Mouse (Mus musculus): ENCODE results near the gene Agmo. TPM values are rescaled to one million over a fixed set of nuclear protein-coding genes. Genes with fewer than 3 reads are reported as not detected.

Agmo gene
- polyA plus RNA-seq, 1 experiment: not detected

- no peak for TF ChIP-seq POLR2A (IDR thresholded peaks at IDR 0.05; ENCODE audit: low read depth, low read length)
- TF ChIP-seq CTCF (IDR thresholded peaks at IDR 0.05; ENCODE audit: borderline replicate concordance, insufficient read depth, low read length): no peak
- H3K27ac ChIP-seq (ENCODE audit: insufficient read depth, low read length): no peak overlapping the region
- no peak overlapping the region for H3K4me3 ChIP-seq (ENCODE audit: insufficient read depth, low read length)
- H3K4me1 ChIP-seq (ENCODE audit: control insufficient read depth, insufficient read depth, low read length): no peaks in the 10 kb centered on the region
Measured at GRCm38 (mm10) chr12:37402541-37402940, 161.1 kb downstream of the Agmo start.

- TF ChIP-seq POLR2A (IDR thresholded peaks at IDR 0.05; ENCODE audit: low read depth, low read length) (no peak), CTCF (IDR thresholded peaks at IDR 0.05; ENCODE audit: borderline replicate concordance, insufficient read depth, low read length) (no peak)
- Histone ChIP-seq H3K4me3 (ENCODE audit: insufficient read depth, low read length) (no peak overlapping the region), H3K4me1 (ENCODE audit: control insufficient read depth, insufficient read depth, low read length) (no peaks in the 10 kb centered on the region), H3K27ac (ENCODE audit: insufficient read depth, low read length) (no peak overlapping the region)
Measured at GRCm38 (mm10) chr12:37426350-37426749, 184.9 kb downstream of the Agmo start.

- no peak for TF ChIP-seq CTCF (IDR thresholded peaks at IDR 0.05; ENCODE audit: borderline replicate concordance, insufficient read depth, low read length)
- no peak for TF ChIP-seq POLR2A (IDR thresholded peaks at IDR 0.05; ENCODE audit: low read depth, low read length)
- no peaks in the 10 kb centered on the region for H3K4me1 ChIP-seq (ENCODE audit: control insufficient read depth, insufficient read depth, low read length)
- no peak overlapping the region for H3K4me3 ChIP-seq (ENCODE audit: insufficient read depth, low read length)
- H3K27ac ChIP-seq (ENCODE audit: insufficient read depth, low read length): no peak overlapping the region
Measured at GRCm38 (mm10) chr12:37426750-37427149, 185.3 kb downstream of the Agmo start.

GRCm38 (mm10) chr12:37434466-37434865 is 193.0 kb downstream of the Agmo start:
- Histone ChIP-seq H3K27ac (ENCODE audit: insufficient read depth, low read length) (no peak overlapping the region), H3K4me1 (ENCODE audit: control insufficient read depth, insufficient read depth, low read length) (no peaks in the 10 kb centered on the region), H3K4me3 (ENCODE audit: insufficient read depth, low read length) (no peak overlapping the region)
- TF ChIP-seq POLR2A (IDR thresholded peaks at IDR 0.05; ENCODE audit: low read depth, low read length) (no peak), CTCF (IDR thresholded peaks at IDR 0.05; ENCODE audit: borderline replicate concordance, insufficient read depth, low read length) (no peak)

GRCm38 (mm10) chr12:37442486-37443013 is 201.1 kb downstream of the Agmo start:
- Histone ChIP-seq H3K27ac (ENCODE audit: insufficient read depth, low read length) (no peak overlapping the region), H3K4me1 (ENCODE audit: control insufficient read depth, insufficient read depth, low read length) (no peaks in the 10 kb centered on the region), H3K4me3 (ENCODE audit: insufficient read depth, low read length) (no peak overlapping the region)
- TF ChIP-seq POLR2A (IDR thresholded peaks at IDR 0.05; ENCODE audit: low read depth, low read length): no peak
- no peak for TF ChIP-seq CTCF (IDR thresholded peaks at IDR 0.05; ENCODE audit: borderline replicate concordance, insufficient read depth, low read length)

- Histone ChIP-seq H3K4me3 (ENCODE audit: insufficient read depth, low read length) (no peak overlapping the region), H3K27ac (ENCODE audit: insufficient read depth, low read length) (no peak overlapping the region), H3K4me1 (ENCODE audit: control insufficient read depth, insufficient read depth, low read length) (no peaks in the 10 kb centered on the region)
- no peak for TF ChIP-seq CTCF (IDR thresholded peaks at IDR 0.05; ENCODE audit: borderline replicate concordance, insufficient read depth, low read length)
- TF ChIP-seq POLR2A (IDR thresholded peaks at IDR 0.05; ENCODE audit: low read depth, low read length): no peak
Measured at GRCm38 (mm10) chr12:37445255-37445654, 203.8 kb downstream of the Agmo start.

GRCm38 (mm10) chr12:37449597-37449996 is 208.2 kb downstream of the Agmo start:
- no peak overlapping the region for H3K27ac ChIP-seq (ENCODE audit: insufficient read depth, low read length)
- TF ChIP-seq POLR2A (IDR thresholded peaks at IDR 0.05; ENCODE audit: low read depth, low read length) (no peak), CTCF (IDR thresholded peaks at IDR 0.05; ENCODE audit: borderline replicate concordance, insufficient read depth, low read length) (no peak)
- H3K4me3 ChIP-seq (ENCODE audit: insufficient read depth, low read length): no peak overlapping the region
- no peaks in the 10 kb centered on the region for H3K4me1 ChIP-seq (ENCODE audit: control insufficient read depth, insufficient read depth, low read length)

GRCm38 (mm10) chr12:37450366-37451156 is 209.1 kb downstream of the Agmo start:
- Histone ChIP-seq H3K4me3 (ENCODE audit: insufficient read depth, low read length) (no peak overlapping the region), H3K4me1 (ENCODE audit: control insufficient read depth, insufficient read depth, low read length) (no peaks in the 10 kb centered on the region), H3K27ac (ENCODE audit: insufficient read depth, low read length) (no peak overlapping the region)
- TF ChIP-seq CTCF (IDR thresholded peaks at IDR 0.05; ENCODE audit: borderline replicate concordance, insufficient read depth, low read length) (no peak), POLR2A (IDR thresholded peaks at IDR 0.05; ENCODE audit: low read depth, low read length) (no peak)

- no peak overlapping the region for H3K27ac ChIP-seq (ENCODE audit: insufficient read depth, low read length)
- no peaks in the 10 kb centered on the region for H3K4me1 ChIP-seq (ENCODE audit: control insufficient read depth, insufficient read depth, low read length)
- no peak for TF ChIP-seq CTCF (IDR thresholded peaks at IDR 0.05; ENCODE audit: borderline replicate concordance, insufficient read depth, low read length)
- H3K4me3 ChIP-seq (ENCODE audit: insufficient read depth, low read length): no peak overlapping the region
Measured at GRCm38 (mm10) chr12:37471631-37472030, 230.2 kb downstream of the Agmo start.

- Histone ChIP-seq H3K27ac (ENCODE audit: insufficient read depth, low read length) (no peak overlapping the region), H3K4me1 (ENCODE audit: control insufficient read depth, insufficient read depth, low read length) (no peaks in the 10 kb centered on the region), H3K4me3 (ENCODE audit: insufficient read depth, low read length) (no peak overlapping the region)
- TF ChIP-seq POLR2A (IDR thresholded peaks at IDR 0.05; ENCODE audit: low read depth, low read length) (no peak), CTCF (IDR thresholded peaks at IDR 0.05; ENCODE audit: borderline replicate concordance, insufficient read depth, low read length) (no peak)
Measured at GRCm38 (mm10) chr12:37476849-37477248, 235.4 kb downstream of the Agmo start.
